Mouse (Mus musculus) ES-Bruce4 (cell line): ENCODE data around the gene Dnmbp. TPM values are rescaled to one million over a fixed set of nuclear protein-coding genes. Genes with fewer than 3 reads are reported as not detected.

Experiments used
- H3K27ac ChIP-seq: 2 replicates; pipeline ENCODE4 v1.5.1; 2012; ENCODE audit warnings: low read length, inconsistent platforms; ENCODE audit not compliant: insufficient read depth
- H3K27me3 ChIP-seq: 2 replicates; pipeline ENCODE4 v1.6.1; 2012; ENCODE audit warnings: mild to moderate bottlenecking, low read length, inconsistent platforms; ENCODE audit not compliant: control insufficient read depth, poor library complexity, insufficient read depth, severe bottlenecking
- H3K36me3 ChIP-seq: 2 replicates; pipeline ENCODE4 v1.6.1; 2012; ENCODE audit warnings: inconsistent platforms, mild to moderate bottlenecking, low read length, moderate library complexity; ENCODE audit not compliant: control insufficient read depth, poor library complexity, insufficient read depth, severe bottlenecking
- H3K4me1 ChIP-seq: one replicate; pipeline ENCODE4 v1.8.1; 2011; ENCODE audit warnings: low read length; ENCODE audit not compliant: control insufficient read depth, insufficient read depth
- H3K4me3 ChIP-seq: 2 replicates; pipeline ENCODE4 v1.5.1; 2011; ENCODE audit warnings: low read depth, mild to moderate bottlenecking, low read length
- H3K9ac ChIP-seq: 2 replicates; pipeline ENCODE4 v1.6.1; 2012; ENCODE audit warnings: low read depth, mild to moderate bottlenecking, inconsistent platforms; ENCODE audit not compliant: poor library complexity, severe bottlenecking
- H3K9me3 ChIP-seq: replicated peaks from 2 replicates; pipeline ENCODE4 v1.6.1; 2012; ENCODE audit warnings: mild to moderate bottlenecking, low read length, inconsistent platforms; ENCODE audit not compliant: control insufficient read depth, poor library complexity, insufficient read depth, severe bottlenecking
- CTCF ChIP-seq: IDR thresholded peaks from one replicate; pipeline ENCODE4 v1.8.1; 2011; ENCODE audit warnings: low read depth, low read length
- EP300 ChIP-seq: IDR thresholded peaks from 2 replicates; pipeline ENCODE4 v1.6.1; 2011; ENCODE audit warnings: low read depth, low read length; ENCODE audit not compliant: insufficient read depth
- POLR2A ChIP-seq: IDR thresholded peaks from one replicate; pipeline ENCODE4 v1.8.1; 2011; ENCODE audit warnings: low read length; ENCODE audit not compliant: insufficient read depth
- polyA plus RNA-seq: library from polyadenylated mRNA; stranded (reverse); fragments of >200 nt; gene quantifications from 2 replicates; pipeline ENCODE4 v1.2.4, GENCODE M21; 2011; ENCODE audit warnings: low read depth; ENCODE audit not compliant: missing spikeins, insufficient read depth, insufficient read length

Gene Dnmbp
- polyA plus RNA-seq, 1 experiment, result 18.6 TPM

DNA sequence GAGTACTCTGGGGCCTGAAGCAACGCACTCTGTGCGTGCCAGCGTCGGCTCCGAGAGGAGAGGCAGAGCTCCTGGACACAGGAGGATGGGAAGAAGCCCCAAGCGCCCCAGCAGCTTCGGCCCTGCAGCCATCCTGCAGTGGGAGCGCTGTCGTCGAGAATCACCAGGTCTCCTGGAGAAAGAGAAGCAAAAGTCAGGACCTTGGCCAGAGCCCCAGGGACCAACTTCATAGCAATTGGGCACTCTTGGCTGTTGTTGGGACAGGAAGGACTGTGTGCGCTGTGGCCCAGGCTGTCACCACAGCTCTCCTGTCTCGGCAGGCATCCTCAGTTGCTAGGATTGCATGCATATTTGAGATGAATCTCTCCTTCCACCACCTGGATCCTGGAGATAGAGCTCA, 37.1 kb downstream of the Dnmbp start:
- H3K36me3 ChIP-seq, result no peaks in the 10 kb centered on the region
- H3K9me3 ChIP-seq, result no peaks in the 10 kb centered on the region
- no peak overlapping the region for H3K27ac ChIP-seq
- no peak overlapping the region for H3K4me3 ChIP-seq
- H3K9ac ChIP-seq, result no peak overlapping the region
- no peaks in the 10 kb centered on the region for H3K27me3 ChIP-seq
- peaks cover 2% of the 10 kb centered on the region for H3K4me1 ChIP-seq
- no peak for TF ChIP-seq EP300
- no peak for TF ChIP-seq POLR2A
- TF ChIP-seq CTCF, result no peak

DNA sequence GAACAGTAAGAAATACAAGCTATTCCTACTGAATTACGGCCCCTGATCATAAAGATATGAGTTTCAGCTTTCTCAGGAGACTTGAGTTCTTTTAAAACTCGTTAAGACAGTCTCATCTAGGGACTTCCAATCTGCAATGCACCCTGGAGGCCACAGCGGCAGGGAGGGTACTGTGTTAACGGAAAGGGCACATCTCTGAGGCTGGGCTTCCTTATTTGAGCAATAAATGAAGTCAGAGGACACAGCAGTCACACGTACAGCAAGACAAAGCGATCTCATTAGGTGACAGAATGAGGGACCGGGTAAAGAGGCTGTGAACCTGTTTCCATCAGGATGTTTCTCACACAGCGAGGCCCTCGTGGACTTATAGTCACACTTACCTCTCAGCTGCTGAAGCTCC, 39.3 kb downstream of the Dnmbp start:
- H3K36me3 ChIP-seq, result no peaks in the 10 kb centered on the region
- no peaks in the 10 kb centered on the region for H3K27me3 ChIP-seq
- TF ChIP-seq POLR2A, result no peak
- TF ChIP-seq EP300, result no peak
- TF ChIP-seq CTCF, result no peak
- no peak overlapping the region for H3K27ac ChIP-seq
- no peak overlapping the region for H3K9ac ChIP-seq
- H3K4me3 ChIP-seq, result no peak overlapping the region
- H3K4me1 ChIP-seq, result peaks cover 6% of the 10 kb centered on the region
- no peaks in the 10 kb centered on the region for H3K9me3 ChIP-seq

DNA sequence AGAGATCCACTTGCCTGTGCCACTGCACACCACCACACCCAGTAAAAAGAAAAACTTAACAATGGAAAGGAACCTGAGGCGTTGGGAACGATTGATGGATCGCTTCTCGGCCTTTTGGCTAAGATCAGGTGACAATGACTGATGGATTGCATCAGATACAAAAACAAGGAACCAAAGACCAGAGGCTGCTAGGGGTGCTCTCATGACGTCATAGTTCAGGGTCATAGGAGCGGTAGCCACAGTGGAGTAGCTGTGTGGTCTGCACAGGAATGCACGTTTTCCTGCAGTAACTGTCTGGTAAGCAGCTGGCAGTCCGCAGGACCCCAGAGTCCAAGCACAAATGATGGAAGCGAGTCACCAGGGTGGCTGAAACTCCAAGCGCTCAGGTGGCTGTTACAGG, 41.4 kb downstream of the Dnmbp start:
- H3K36me3 ChIP-seq, result no peaks in the 10 kb centered on the region

DNA sequence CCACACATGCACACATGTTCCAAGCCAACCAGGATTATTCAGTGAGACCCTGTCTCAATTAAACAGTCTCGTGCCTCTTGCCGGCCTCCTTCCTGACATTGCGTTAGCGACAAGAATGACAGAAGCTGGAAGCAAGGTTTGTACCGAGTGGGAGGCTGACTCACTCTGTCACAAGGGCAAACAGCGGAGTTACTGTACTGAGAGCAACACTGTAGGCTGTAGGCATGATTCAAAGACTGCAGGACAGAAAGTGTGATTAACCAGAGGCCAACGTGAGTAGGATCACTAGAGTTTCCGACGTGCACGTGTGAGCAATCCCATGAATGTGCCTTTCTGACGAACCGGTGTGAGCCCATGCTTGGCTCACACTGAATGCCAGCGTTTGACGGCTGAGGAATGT, 43.5 kb downstream of the Dnmbp start:
- TF ChIP-seq CTCF (no peak), POLR2A (no peak), EP300 (no peak)

More for the DNA sequence above, 41.4 kb downstream of the Dnmbp start:
- Histone ChIP-seq H3K27me3 (no peaks in the 10 kb centered on the region), H3K4me3 (no peak overlapping the region), H3K9me3 (no peaks in the 10 kb centered on the region), H3K4me1 (peaks cover 6% of the 10 kb centered on the region), H3K27ac (peak overlapping the region; percentile 30; the same call in 1 of the 2 replicates), H3K9ac (peak overlapping the region; percentile 25; the same call in 1 of the 2 replicates)
- no peak for TF ChIP-seq CTCF
- no peak for TF ChIP-seq EP300
- TF ChIP-seq POLR2A, result no peak

DNA sequence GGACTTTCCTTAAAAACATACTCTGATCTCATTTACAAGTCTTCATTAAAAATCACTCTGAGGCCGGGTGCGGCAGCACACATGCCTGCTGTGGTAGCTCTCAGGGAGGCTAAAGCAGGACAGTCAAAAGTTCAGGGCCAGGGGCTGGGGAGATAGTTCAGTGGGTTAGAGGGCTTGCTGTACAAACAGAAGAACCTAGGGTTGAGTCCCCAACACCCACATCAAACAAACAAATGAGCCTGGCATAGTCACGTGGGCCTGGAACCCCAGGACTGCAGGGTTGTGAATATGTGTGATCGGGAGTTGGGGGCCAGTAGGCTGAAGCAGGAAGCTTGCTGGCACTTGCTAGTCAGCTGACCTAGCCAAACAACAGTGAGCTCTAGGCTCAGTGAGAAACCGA, 44.0 kb downstream of the Dnmbp start:
- H3K9me3 ChIP-seq, result no peaks in the 10 kb centered on the region
- peaks cover 8% of the 10 kb centered on the region for H3K4me1 ChIP-seq
- no peak overlapping the region for H3K4me3 ChIP-seq
- H3K9ac ChIP-seq, result no peak overlapping the region
- no peaks in the 10 kb centered on the region for H3K36me3 ChIP-seq
- H3K27me3 ChIP-seq, result no peaks in the 10 kb centered on the region
- no peak for TF ChIP-seq POLR2A
- no peak for TF ChIP-seq CTCF
- TF ChIP-seq EP300, result no peak
- H3K27ac ChIP-seq, result no peak overlapping the region

More for the DNA sequence above, 43.5 kb downstream of the Dnmbp start:
- H3K4me1 ChIP-seq, result peaks cover 8% of the 10 kb centered on the region
- no peaks in the 10 kb centered on the region for H3K9me3 ChIP-seq
- no peaks in the 10 kb centered on the region for H3K36me3 ChIP-seq
- H3K4me3 ChIP-seq, result no peak overlapping the region
- no peaks in the 10 kb centered on the region for H3K27me3 ChIP-seq
- H3K9ac ChIP-seq, result no peak overlapping the region
- no peak overlapping the region for H3K27ac ChIP-seq

DNA sequence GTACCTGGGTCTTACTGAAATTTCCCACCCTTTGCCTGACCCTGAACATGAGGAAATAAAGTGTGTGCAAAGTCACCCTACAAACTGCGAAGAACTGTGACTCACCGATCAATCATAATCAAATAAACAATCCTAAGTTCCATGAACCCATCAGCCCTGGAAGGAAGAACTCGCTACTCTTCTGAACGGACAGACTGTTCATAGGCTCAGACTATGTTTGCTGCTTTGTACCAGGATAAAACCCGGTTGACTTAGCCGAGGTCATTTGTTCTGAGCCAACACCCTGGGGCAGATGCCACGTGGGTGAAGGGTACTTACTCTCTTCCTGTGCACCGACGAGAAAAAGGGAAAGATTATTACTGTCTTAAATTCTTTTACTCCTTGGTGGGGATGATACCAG, 45.2 kb downstream of the Dnmbp start:
- no peaks in the 10 kb centered on the region for H3K36me3 ChIP-seq
- no peaks in the 10 kb centered on the region for H3K9me3 ChIP-seq
- H3K9ac ChIP-seq, result 0 out of 2 replicates have a peak overlapping the region, but pooled peaks have one; percentile 32
- H3K27me3 ChIP-seq, result no peaks in the 10 kb centered on the region
- TF ChIP-seq EP300 (no peak), CTCF (no peak), POLR2A (no peak)
- H3K4me1 ChIP-seq, result peaks cover 8% of the 10 kb centered on the region
- peak overlapping the region; percentile 60 for H3K27ac ChIP-seq
- no peak overlapping the region for H3K4me3 ChIP-seq
